In the genomic region with DNA sequence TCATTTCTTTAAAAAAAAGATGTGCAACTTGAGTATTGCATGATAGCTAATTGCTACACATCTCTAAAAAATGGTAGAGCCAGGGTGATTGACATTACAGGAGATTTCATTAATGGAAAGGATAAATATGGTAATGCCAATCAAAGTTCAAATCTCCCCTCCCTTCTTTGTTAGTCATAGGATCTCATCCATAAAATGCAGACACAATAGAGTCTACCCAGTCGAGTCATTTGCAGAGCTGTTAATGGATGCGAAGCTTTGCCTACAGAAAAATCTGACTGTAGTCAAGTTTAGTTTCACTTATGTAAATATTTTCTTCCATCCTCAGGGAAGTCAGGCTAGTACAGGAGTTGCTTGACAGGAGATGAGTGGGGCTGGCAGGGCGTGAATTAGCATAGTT, we compare ENCODE assay signal across 26 mouse cellular contexts.
DNase-seq lines count a peak whose midpoint lies in the region; ATAC-seq lines count a peak whose summit lies in the region.
"Had no signal": no experiment of that assay in that cellular context is flagged by ENCODE, and none has a peak within 500 bp of the region (broad histone marks: within the 10 kb centered on the region; RNA-seq: fewer than 3 reads in every experiment).

No protein-coding gene starts in this region.

- intact Hi-C loops in heart, postnatal 14 days (cut with DNase I) = no loop called here

- no peak overlapping the region for H3K9ac ChIP-seq in forebrain, embryonic 16.5 days (replicated peaks; ENCODE audit: low read depth, low read length)
- no peak overlapping the region for H3K9ac ChIP-seq in midbrain, embryonic 11.5 days (ENCODE audit: low read length)
- H3K9ac ChIP-seq in midbrain, embryonic 16.5 days (ENCODE audit: low read depth, low read length) = no peak overlapping the region
- H3K9ac ChIP-seq: embryonic facial prominence, embryonic 12.5 days; embryonic facial prominence, embryonic 15.5 days; heart, embryonic 13.5 days; hindbrain, embryonic 13.5 days had no signal

- no peak for DNase-seq in forebrain, embryonic 10.5 days (ENCODE audit: extremely low spot score, low spot score)
- DNase-seq in midbrain, embryonic 11.5 days (ENCODE audit: low spot score, missing footprints) = no peak
- DNase-seq in retina, embryonic 14.5 days (ENCODE audit: low spot score) = peak; percentile 6
- no peak for DNase-seq in retina, postnatal 1 day
- DNase-seq in heart, postnatal 14 days = no peak
- DNase-seq: adrenal gland, adult 2 months; adrenal gland, postnatal 14 days; cerebellum, adult 11 months; cerebellum, adult 2 months; cerebellum, adult 9-11 months; cerebellum, postnatal 25 days; gastrocnemius, postnatal 10 days; gastrocnemius, postnatal 36 days; heart, adult 2 months; kidney, adult 18-20 months had no signal

- H3K36me3 ChIP-seq in forebrain, embryonic 16.5 days (ENCODE audit: control insufficient read depth, insufficient read depth) = no peaks in the 10 kb centered on the region
- no peaks in the 10 kb centered on the region for H3K36me3 ChIP-seq in forebrain, embryonic 10.5 days (replicated peaks)
- no peaks in the 10 kb centered on the region for H3K36me3 ChIP-seq in midbrain, embryonic 11.5 days (ENCODE audit: control insufficient read depth, insufficient read depth, low read length)
- H3K36me3 ChIP-seq in midbrain, embryonic 16.5 days (ENCODE audit: control insufficient read depth, insufficient read depth, low read length) = no peaks in the 10 kb centered on the region
- H3K36me3 ChIP-seq: embryonic facial prominence, embryonic 12.5 days; embryonic facial prominence, embryonic 15.5 days; heart, embryonic 10.5 days; heart, embryonic 13.5 days; hindbrain, embryonic 13.5 days had no signal

- ATAC-seq in forebrain, embryonic 16.5 days = peak; percentile 62
- ATAC-seq in midbrain, embryonic 11.5 days (ENCODE audit: low FRiP score) = peak; percentile 28; the same call in 1 of the 2 replicates
- no peak for ATAC-seq in midbrain, embryonic 16.5 days
- ATAC-seq: CD4-positive, CD25-positive, alpha-beta regulatory T cell, adult 4 months; hindbrain, embryonic 16.5 days; inflammation-experienced regulatory T-cells, adult 6 months; intestine, embryonic 16.5 days had no signal

- 56% methylated on average over 3 of the region's 3 CpGs for WGBS in forebrain, embryonic 16.5 days
- WGBS in forebrain, embryonic 10.5 days = 86% methylated on average over 3 of the region's 3 CpGs
- WGBS in midbrain, embryonic 11.5 days = 72% methylated on average over 3 of the region's 3 CpGs
- 42% methylated on average over 3 of the region's 3 CpGs for WGBS in midbrain, embryonic 16.5 days

- no peaks in the 10 kb centered on the region for H3K27me3 ChIP-seq in forebrain, embryonic 16.5 days (replicated peaks; ENCODE audit: control insufficient read depth, insufficient read depth, low read length)
- no peaks in the 10 kb centered on the region for H3K27me3 ChIP-seq in forebrain, embryonic 10.5 days (ENCODE audit: poor library complexity, severe bottlenecking)
- no peaks in the 10 kb centered on the region for H3K27me3 ChIP-seq in midbrain, embryonic 11.5 days (ENCODE audit: control insufficient read depth, insufficient read depth, low read length)
- no peaks in the 10 kb centered on the region for H3K27me3 ChIP-seq in midbrain, embryonic 16.5 days (ENCODE audit: control insufficient read depth, insufficient read depth, low read depth, low read length)
- H3K27me3 ChIP-seq: embryonic facial prominence, embryonic 12.5 days; embryonic facial prominence, embryonic 15.5 days; heart, embryonic 13.5 days; hindbrain, embryonic 13.5 days had no signal

- H3K4me2 ChIP-seq in forebrain, embryonic 16.5 days (ENCODE audit: low read length) = no peak overlapping the region
- H3K4me2 ChIP-seq in midbrain, embryonic 11.5 days = no peak overlapping the region
- no peak overlapping the region for H3K4me2 ChIP-seq in midbrain, embryonic 16.5 days (ENCODE audit: low read length)
- H3K4me2 ChIP-seq: embryonic facial prominence, embryonic 12.5 days; embryonic facial prominence, embryonic 15.5 days; heart, embryonic 13.5 days; hindbrain, embryonic 13.5 days had no signal

- H3K9me3 ChIP-seq in forebrain, embryonic 16.5 days (ENCODE audit: control insufficient read depth, low read length) = no peaks in the 10 kb centered on the region
- H3K9me3 ChIP-seq in forebrain, embryonic 10.5 days = no peaks in the 10 kb centered on the region
- no peaks in the 10 kb centered on the region for H3K9me3 ChIP-seq in midbrain, embryonic 11.5 days (ENCODE audit: control insufficient read depth, low read length)
- H3K9me3 ChIP-seq in midbrain, embryonic 16.5 days (replicated peaks; ENCODE audit: control insufficient read depth, low read length, poor library complexity, severe bottlenecking) = no peaks in the 10 kb centered on the region
- H3K9me3 ChIP-seq: embryonic facial prominence, embryonic 12.5 days; embryonic facial prominence, embryonic 15.5 days; heart, embryonic 10.5 days; heart, embryonic 13.5 days; hindbrain, embryonic 13.5 days had no signal

- H3K27ac ChIP-seq in forebrain, embryonic 16.5 days (ENCODE audit: low read length) = no peak overlapping the region
- H3K27ac ChIP-seq in forebrain, embryonic 10.5 days = no peak overlapping the region
- no peak overlapping the region for H3K27ac ChIP-seq in midbrain, embryonic 11.5 days (ENCODE audit: low read depth, low read length)
- no peak overlapping the region for H3K27ac ChIP-seq in midbrain, embryonic 16.5 days (ENCODE audit: low read length)
- H3K27ac ChIP-seq: embryonic facial prominence, embryonic 12.5 days; embryonic facial prominence, embryonic 15.5 days; heart, adult 2 months; heart, embryonic 10.5 days; heart, embryonic 13.5 days; hindbrain, embryonic 13.5 days had no signal

- H3K4me1 ChIP-seq in forebrain, embryonic 16.5 days (replicated peaks; ENCODE audit: control insufficient read depth, insufficient read depth, low read length) = no peaks in the 10 kb centered on the region
- peaks cover under 1% of the 10 kb centered on the region; the same call in 1 of the 2 replicates for H3K4me1 ChIP-seq in forebrain, embryonic 10.5 days
- H3K4me1 ChIP-seq in midbrain, embryonic 11.5 days (ENCODE audit: control insufficient read depth, insufficient read depth, low read length) = no peaks in the 10 kb centered on the region
- H3K4me1 ChIP-seq in midbrain, embryonic 16.5 days (ENCODE audit: control insufficient read depth, insufficient read depth, low read length) = no peaks in the 10 kb centered on the region
- H3K4me1 ChIP-seq: embryonic facial prominence, embryonic 12.5 days; embryonic facial prominence, embryonic 15.5 days; heart, embryonic 10.5 days; heart, embryonic 13.5 days; hindbrain, embryonic 13.5 days had no signal

- no peak overlapping the region for H3K4me3 ChIP-seq in forebrain, embryonic 16.5 days (replicated peaks; ENCODE audit: low read length)
- H3K4me3 ChIP-seq in forebrain, embryonic 10.5 days = no peak overlapping the region
- H3K4me3 ChIP-seq in midbrain, embryonic 11.5 days (ENCODE audit: low read depth, low read length) = no peak overlapping the region
- no peak overlapping the region for H3K4me3 ChIP-seq in midbrain, embryonic 16.5 days (ENCODE audit: low read depth, low read length)
- H3K4me3 ChIP-seq: embryonic facial prominence, embryonic 12.5 days; embryonic facial prominence, embryonic 15.5 days; heart, adult 2 months; heart, embryonic 10.5 days; heart, embryonic 13.5 days; hindbrain, embryonic 13.5 days had no signal
